Mouse (Mus musculus) megakaryocyte, embryonic 14.5 days (primary cell): ENCODE results near the gene Dpm3. TPM values are rescaled to one million over a fixed set of nuclear protein-coding genes. Genes with fewer than 3 reads are reported as not detected.

ENCODE experiments used
- H3K27me3 ChIP-seq: replicated peaks from 2 replicates; pipeline ENCODE3; 2012; ENCODE audit warnings: inconsistent platforms
- H3K36me3 ChIP-seq: replicated peaks from 2 replicates; pipeline ENCODE3; 2012; ENCODE audit warnings: low read length, inconsistent platforms, mixed read lengths
- H3K4me1 ChIP-seq: 2 replicates; pipeline ENCODE4 v1.6.1; 2012; ENCODE audit warnings: inconsistent platforms
- H3K4me3 ChIP-seq: replicated peaks from 2 replicates; pipeline ENCODE3; 2012; ENCODE audit warnings: moderate library complexity, mild to moderate bottlenecking, inconsistent platforms
- H3K9me3 ChIP-seq: 2 replicates; pipeline ENCODE4 v1.6.1; 2012; ENCODE audit warnings: inconsistent platforms
- FLI1 ChIP-seq: IDR thresholded peaks from 2 replicates; pipeline ENCODE4 v1.6.1; 2012; ENCODE audit warnings: low read length, inconsistent platforms, mixed read lengths
- GATA1 ChIP-seq: IDR thresholded peaks from 3 replicates; pipeline ENCODE4 v1.6.1; 2012; ENCODE audit warnings: mixed read lengths, low read length, inconsistent platforms, borderline replicate concordance
- polyA plus RNA-seq: library from polyadenylated mRNA; stranded (reverse); fragments of >175 nt; gene quantifications from 2 replicates; pipeline ENCODE4 v1.2.3, GENCODE M21; 2012; ENCODE audit warnings: low replicate concordance; ENCODE audit not compliant: insufficient read depth

Gene Dpm3
- polyA plus RNA-seq, 1 experiment: 435 TPM

- Histone ChIP-seq H3K27me3 (peaks cover 64% of the 10 kb centered on the region), H3K4me1 (peaks cover 71% of the 10 kb centered on the region), H3K36me3 (peaks cover 9% of the 10 kb centered on the region), H3K9me3 (no peaks in the 10 kb centered on the region), H3K4me3 (peak overlapping the region; percentile 16)
- TF ChIP-seq FLI1: no peak
- TF ChIP-seq GATA1: no peak
These were observed 28.6 kb upstream of the Dpm3 start for GRCm38 (mm10) chr3:89230561-89230960.

DNA sequence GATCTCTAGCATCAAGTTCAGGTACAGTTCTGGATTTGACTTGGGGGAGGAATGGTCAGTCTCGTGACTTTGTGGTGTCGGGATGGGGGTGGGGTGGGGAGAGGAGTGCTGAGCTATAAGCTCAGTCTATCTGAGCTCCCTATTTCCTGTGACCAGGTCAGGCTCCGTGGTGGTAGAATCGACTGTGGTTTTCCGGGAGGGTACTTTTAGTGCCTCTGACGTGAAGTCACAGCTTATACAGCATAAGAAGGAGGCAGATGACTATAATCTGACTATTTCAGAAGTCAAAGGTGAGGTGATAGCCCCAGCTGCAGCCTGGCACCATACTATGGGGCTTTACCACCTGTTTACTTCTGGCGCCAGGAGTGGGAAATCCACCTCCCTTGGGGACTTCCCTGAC is 27.8 kb upstream of the Dpm3 start:
- Histone ChIP-seq H3K36me3 (peaks cover 9% of the 10 kb centered on the region), H3K9me3 (no peaks in the 10 kb centered on the region), H3K4me3 (peak overlapping the region; percentile 33), H3K27me3 (peaks cover 62% of the 10 kb centered on the region), H3K4me1 (peaks cover 71% of the 10 kb centered on the region)
- TF ChIP-seq GATA1 (no peak), FLI1 (no peak)

GRCm38 (mm10) chr3:89231772-89232275 is 27.3 kb upstream of the Dpm3 start:
- H3K9me3 ChIP-seq: no peaks in the 10 kb centered on the region
- peaks cover 69% of the 10 kb centered on the region for H3K4me1 ChIP-seq
- H3K27me3 ChIP-seq: peaks cover 62% of the 10 kb centered on the region
- H3K4me3 ChIP-seq: peak overlapping the region; percentile 38
- TF ChIP-seq GATA1 (no peak), FLI1 (no peak)
- peaks cover 9% of the 10 kb centered on the region for H3K36me3 ChIP-seq

DNA sequence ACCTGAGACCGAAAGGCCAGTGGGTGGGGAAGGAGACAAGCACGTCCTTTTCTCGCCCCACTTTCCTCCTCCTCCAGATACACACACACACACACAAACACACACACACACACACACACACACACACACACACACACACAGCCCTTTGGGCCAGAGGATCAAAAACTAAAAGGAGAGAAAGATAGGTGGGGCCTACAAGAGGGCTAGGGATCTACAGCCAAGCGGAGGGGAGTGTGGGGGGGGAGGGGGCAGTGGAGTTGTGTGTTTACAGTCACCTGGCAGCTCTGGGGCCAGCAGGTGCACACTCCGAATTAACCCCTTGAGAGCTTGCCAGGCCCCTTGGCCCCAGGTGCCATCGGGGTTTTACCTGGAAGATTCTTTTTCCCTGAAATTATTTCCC is 26.5 kb upstream of the Dpm3 start:
- peaks cover 61% of the 10 kb centered on the region for H3K4me1 ChIP-seq
- no peak overlapping the region for H3K4me3 ChIP-seq
- TF ChIP-seq FLI1 (no peak), GATA1 (no peak)
- H3K9me3 ChIP-seq: no peaks in the 10 kb centered on the region
- peaks cover 56% of the 10 kb centered on the region for H3K27me3 ChIP-seq
- peaks cover 12% of the 10 kb centered on the region for H3K36me3 ChIP-seq

- H3K27me3 ChIP-seq: peaks cover 60% of the 10 kb centered on the region
- H3K4me1 ChIP-seq: peaks cover 57% of the 10 kb centered on the region
These were observed 25.5 kb upstream of the Dpm3 start for GRCm38 (mm10) chr3:89233562-89234110.

DNA sequence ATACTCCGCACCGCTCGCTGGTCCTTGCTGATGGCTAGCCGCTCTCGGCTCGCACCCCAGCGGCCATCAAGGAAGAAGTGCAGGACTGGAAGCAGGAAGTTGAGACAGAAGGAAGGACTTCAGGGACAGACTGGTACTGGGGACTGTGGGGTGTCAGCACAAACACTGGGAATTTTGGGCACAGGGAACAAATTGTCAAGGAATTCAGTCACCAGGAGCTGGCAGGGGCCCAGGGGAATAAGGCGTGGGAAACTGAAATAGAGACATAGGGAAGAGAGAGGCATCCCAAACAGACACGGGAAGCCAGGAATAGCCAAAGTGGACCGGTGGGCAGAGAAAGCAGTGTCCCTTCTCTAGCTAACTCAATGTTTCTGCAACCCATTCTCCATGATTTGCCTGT is 22.6 kb upstream of the Dpm3 start:
- no peaks in the 10 kb centered on the region for H3K9me3 ChIP-seq
- peaks cover 27% of the 10 kb centered on the region for H3K36me3 ChIP-seq
- no peak for TF ChIP-seq FLI1
- no peak for TF ChIP-seq GATA1
- H3K27me3 ChIP-seq: peaks cover 45% of the 10 kb centered on the region
- peaks cover 37% of the 10 kb centered on the region for H3K4me1 ChIP-seq
- no peak overlapping the region for H3K4me3 ChIP-seq

More at GRCm38 (mm10) chr3:89233562-89234110, 25.5 kb upstream of the Dpm3 start:
- no peaks in the 10 kb centered on the region for H3K9me3 ChIP-seq
- TF ChIP-seq GATA1: no peak
- no peak for TF ChIP-seq FLI1
- H3K4me3 ChIP-seq: no peak overlapping the region
- peaks cover 21% of the 10 kb centered on the region for H3K36me3 ChIP-seq

DNA sequence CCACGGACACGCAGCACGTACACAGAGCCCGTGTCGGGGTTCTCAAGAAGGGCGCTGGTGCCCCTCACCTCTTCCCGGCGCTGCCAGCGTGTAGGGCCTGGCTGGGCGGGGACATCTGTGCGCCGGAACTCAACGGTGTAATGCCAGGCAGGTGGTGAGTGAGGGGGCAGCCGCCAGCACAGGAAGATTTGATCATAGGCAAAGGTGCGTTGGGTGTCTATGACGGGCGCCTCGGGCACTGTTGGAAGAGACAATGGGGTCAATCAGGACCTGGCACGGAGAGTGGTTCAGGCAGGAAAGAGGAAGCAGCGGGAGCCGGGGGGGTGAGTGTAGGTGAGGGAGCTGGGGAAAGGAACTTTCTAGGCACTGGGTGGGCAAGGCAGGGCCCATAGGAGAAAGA is 21.5 kb upstream of the Dpm3 start:
- Histone ChIP-seq H3K36me3 (peaks cover 34% of the 10 kb centered on the region), H3K27me3 (peaks cover 40% of the 10 kb centered on the region)

DNA sequence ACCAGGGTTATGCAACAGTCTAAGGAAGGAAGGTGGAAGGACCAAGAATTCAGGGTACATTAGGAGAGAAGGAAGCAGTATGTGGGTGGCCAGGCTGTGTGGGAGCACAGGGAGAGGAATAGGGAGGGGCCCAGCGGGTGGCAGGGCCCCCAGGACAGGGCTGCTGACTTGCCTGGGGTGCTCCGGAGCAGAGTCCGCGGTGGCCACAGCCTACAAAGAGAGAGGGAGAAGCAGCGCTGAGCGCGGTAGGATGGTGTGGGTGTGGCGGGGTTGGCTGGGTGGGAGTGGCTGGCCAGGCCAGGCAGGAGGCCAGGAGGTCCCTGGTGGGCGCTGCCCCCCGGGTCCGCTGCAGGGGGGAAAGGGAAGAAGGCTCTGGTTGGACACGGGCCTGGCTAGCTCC is 20.7 kb upstream of the Dpm3 start:
- H3K4me1 ChIP-seq: peaks cover 34% of the 10 kb centered on the region
- no peak overlapping the region for H3K4me3 ChIP-seq
- no peak for TF ChIP-seq GATA1
- TF ChIP-seq FLI1: no peak
- no peaks in the 10 kb centered on the region for H3K9me3 ChIP-seq
- H3K36me3 ChIP-seq: peaks cover 34% of the 10 kb centered on the region
- peaks cover 38% of the 10 kb centered on the region for H3K27me3 ChIP-seq

More for the DNA sequence above, 21.5 kb upstream of the Dpm3 start:
- Histone ChIP-seq H3K4me3 (no peak overlapping the region), H3K4me1 (peaks cover 35% of the 10 kb centered on the region), H3K9me3 (no peaks in the 10 kb centered on the region)
- TF ChIP-seq GATA1: no peak
- TF ChIP-seq FLI1: no peak

GRCm38 (mm10) chr3:89242331-89242895 is 16.7 kb upstream of the Dpm3 start:
- Histone ChIP-seq H3K9me3 (no peaks in the 10 kb centered on the region), H3K36me3 (peaks cover 24% of the 10 kb centered on the region), H3K4me3 (peak overlapping the region; percentile 8), H3K27me3 (peaks cover 13% of the 10 kb centered on the region), H3K4me1 (peaks cover 62% of the 10 kb centered on the region)
- TF ChIP-seq FLI1 (no peak), GATA1 (no peak)

GRCm38 (mm10) chr3:89243609-89244008 is 15.5 kb upstream of the Dpm3 start:
- peaks cover 69% of the 10 kb centered on the region for H3K4me1 ChIP-seq

More at GRCm38 (mm10) chr3:89243609-89244008, 15.5 kb upstream of the Dpm3 start:
- peaks cover 21% of the 10 kb centered on the region for H3K36me3 ChIP-seq
- peaks cover 6% of the 10 kb centered on the region for H3K27me3 ChIP-seq
- no peaks in the 10 kb centered on the region for H3K9me3 ChIP-seq
- peak overlapping the region; percentile 50 for H3K4me3 ChIP-seq
- TF ChIP-seq GATA1: no peak
- no peak for TF ChIP-seq FLI1
